Mouse (Mus musculus): ENCODE results near the gene Acbd5. TPM values are rescaled to one million over a fixed set of nuclear protein-coding genes. Genes with fewer than 3 reads are reported as not detected.

Gene Acbd5
- total RNA-seq, 2 experiments from 2014 or later = 19.0 to 22.1 TPM

Other genes starting within 250 kb of the Acbd5 start
- 38.8 and 51.6 TPM in 2 replicates for gene Pdss1, start 172.6 kb upstream of the Acbd5 start, total RNA-seq (2014; fragmentation: Nextera tagmentation)
- 25.8 and 29.5 TPM in 2 replicates for gene Pdss1, start 172.6 kb upstream of the Acbd5 start, total RNA-seq (2017)
- 49.1 and 70.0 TPM in 2 replicates for gene Abi1, start 27.9 kb upstream of the Acbd5 start, total RNA-seq (2014; fragmentation: Nextera tagmentation)
- 77.0 and 113 TPM in 2 replicates for gene Abi1, start 27.9 kb upstream of the Acbd5 start, total RNA-seq (2017)
- 8.0 and 11.6 TPM in 2 replicates for gene Mastl, start 87.9 kb downstream of the Acbd5 start, total RNA-seq (2014; fragmentation: Nextera tagmentation)
- gene Mastl, start 87.9 kb downstream of the Acbd5 start, total RNA-seq (2017) = 10.0 and 13.6 TPM in 2 replicates
- gene Yme1l1, start 88.2 kb downstream of the Acbd5 start, total RNA-seq (2014; fragmentation: Nextera tagmentation) = 58.0 and 85.1 TPM in 2 replicates
- 95.1 and 133 TPM in 2 replicates for gene Yme1l1, start 88.2 kb downstream of the Acbd5 start, total RNA-seq (2017)
- not detected in 2 replicates for gene 4931423N10Rik, start 139.3 kb downstream of the Acbd5 start, total RNA-seq (2014; fragmentation: Nextera tagmentation)
- gene 4931423N10Rik, start 139.3 kb downstream of the Acbd5 start, total RNA-seq (2017) = not detected in 2 replicates